Mouse (Mus musculus): ENCODE results near the gene Fus.

- TF ChIP-seq CTCF (IDR thresholded peaks at IDR 0.05; ENCODE audit: low read depth, low read length) (no peak), POLR2A (IDR thresholded peaks at IDR 0.05; ENCODE audit: extremely low read depth, insufficient read depth, low read length) (no peak)
Observed at GRCm38 (mm10) chr7:128025381-128025780, 58.1 kb downstream of the Fus start.

Measured in liver, adult 2 months (tissue).